Mouse (Mus musculus) kidney, embryonic 16.5 days (tissue): Measurements from ENCODE around the gene 4930402H24Rik. TPM values are rescaled to one million over a fixed set of nuclear protein-coding genes. Genes with fewer than 3 reads are reported as not detected.

Experiments used
- ATAC-seq: fragments of 200-750 bp; cut with Nextera tagmentation; 2 replicates; pipeline ENCODE4 v1.8.0; 2017; ENCODE audit warnings: moderate TSS enrichment; ENCODE audit not compliant: low FRiP score, low TSS enrichment
- H3K27ac ChIP-seq: fragments of 300-500 bp; sonication (generic); 2 replicates; pipeline ENCODE4 v1.5.1; 2014; ENCODE audit warnings: low read length
- H3K27me3 ChIP-seq: fragments of 300-500 bp; sonication (generic); 2 replicates; pipeline ENCODE4 v1.6.1; 2014; ENCODE audit warnings: low read length, control low read depth, mixed read lengths; ENCODE audit not compliant: insufficient read depth
- H3K36me3 ChIP-seq: fragments of 300-500 bp; sonication (generic); 2 replicates; pipeline ENCODE4 v1.6.1; 2014; ENCODE audit warnings: low read length, control low read depth, mixed read lengths; ENCODE audit not compliant: insufficient read depth
- H3K4me1 ChIP-seq: fragments of 300-500 bp; sonication (generic); 2 replicates; pipeline ENCODE4 v1.6.1; 2014; ENCODE audit warnings: low read length, control low read depth, mixed read lengths; ENCODE audit not compliant: insufficient read depth
- H3K4me2 ChIP-seq: fragments of 300-500 bp; sonication (generic); replicated peaks from 2 replicates; pipeline ENCODE4 v1.6.1; 2014; ENCODE audit warnings: low read depth, low read length
- H3K4me3 ChIP-seq: fragments of 300-500 bp; sonication (generic); 2 replicates; pipeline ENCODE4 v1.5.1; 2014; ENCODE audit warnings: mild to moderate bottlenecking, low read length
- H3K9ac ChIP-seq: fragments of 300-500 bp; sonication (generic); replicated peaks from 2 replicates; pipeline ENCODE4 v1.6.1; 2014; ENCODE audit warnings: low read length
- H3K9me3 ChIP-seq: fragments of 300-500 bp; sonication (generic); 2 replicates; pipeline ENCODE4 v1.6.1; 2016; ENCODE audit warnings: low read length, control low read depth
- WGBS: fragments of 180-500 bp; shearing (Covaris S2); extraction: QIAGEN DNeasy Blood & Tissue Kit; methylation state at CpG from one replicate; pipeline ENCODE4 v1.1.7; 2014; 5-methylcytosine and 5-hydroxymethylcytosine counted together
- polyA plus RNA-seq: library from polyadenylated mRNA; unstranded; fragments of >200 nt; fragmentation: Nextera tagmentation; extraction: Ambion mirVana; gene quantifications from 2 replicates; pipeline ENCODE4 v1.2.1, GENCODE M21; 2015

Gene 4930402H24Rik
- polyA plus RNA-seq, 1 experiment from 2014 or later: 35.8 TPM

DNA sequence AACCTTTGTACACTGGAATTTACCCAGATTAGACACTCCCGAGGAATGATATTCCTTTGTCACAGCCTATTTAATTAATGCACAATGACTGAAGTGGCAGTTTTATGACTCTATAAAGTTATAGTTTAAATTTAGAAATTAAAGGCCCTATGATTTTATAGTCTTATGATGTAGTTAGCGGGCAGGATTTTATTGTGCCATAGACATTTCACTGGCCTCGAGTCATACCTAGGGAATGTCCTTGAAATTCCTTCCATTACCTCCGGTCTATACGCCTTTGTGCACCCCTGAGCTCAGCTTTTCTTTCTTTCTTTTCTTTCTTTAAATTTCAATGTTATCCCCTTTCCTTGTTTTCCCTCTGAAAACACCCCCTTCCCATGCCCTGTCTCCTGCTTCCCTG, 35.3 kb downstream of the 4930402H24Rik start:
- no peak overlapping the region for H3K9ac ChIP-seq
- no peak for ATAC-seq
- WGBS: 88% methylated on average over 5 of the region's 5 CpGs

DNA sequence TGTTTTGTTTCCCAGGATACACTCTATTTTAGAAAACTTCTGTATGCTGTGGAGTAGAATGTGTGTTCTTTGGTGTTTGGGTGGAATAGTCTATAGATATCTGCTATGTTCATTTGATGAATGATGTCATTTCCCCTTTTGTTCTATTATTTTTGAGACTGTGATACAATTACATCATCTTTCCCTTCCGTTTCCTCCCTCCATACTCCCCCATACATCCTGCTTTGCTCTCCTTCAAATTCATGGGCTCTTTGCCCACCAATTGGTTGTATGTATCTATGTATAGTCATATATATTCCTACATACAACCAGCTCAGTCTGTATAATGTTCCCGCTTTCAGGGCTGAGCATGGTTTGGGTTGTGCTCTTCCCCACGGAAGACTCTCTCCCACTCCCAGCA, 44.1 kb downstream of the 4930402H24Rik start:
- Histone ChIP-seq H3K27ac (no peak overlapping the region), H3K4me1 (no peaks in the 10 kb centered on the region), H3K27me3 (no peaks in the 10 kb centered on the region), H3K4me2 (no peak overlapping the region), H3K4me3 (no peak overlapping the region), H3K36me3 (no peaks in the 10 kb centered on the region), H3K9me3 (no peaks in the 10 kb centered on the region), H3K9ac (no peak overlapping the region)
- 85% methylated on average over 3 of the region's 3 CpGs for WGBS
- ATAC-seq: no peak

More for the DNA sequence above, 35.3 kb downstream of the 4930402H24Rik start:
- no peaks in the 10 kb centered on the region for H3K9me3 ChIP-seq
- no peak overlapping the region for H3K27ac ChIP-seq
- no peak overlapping the region for H3K4me2 ChIP-seq
- H3K36me3 ChIP-seq: no peaks in the 10 kb centered on the region
- H3K27me3 ChIP-seq: no peaks in the 10 kb centered on the region
- no peaks in the 10 kb centered on the region for H3K4me1 ChIP-seq
- H3K4me3 ChIP-seq: no peak overlapping the region

DNA sequence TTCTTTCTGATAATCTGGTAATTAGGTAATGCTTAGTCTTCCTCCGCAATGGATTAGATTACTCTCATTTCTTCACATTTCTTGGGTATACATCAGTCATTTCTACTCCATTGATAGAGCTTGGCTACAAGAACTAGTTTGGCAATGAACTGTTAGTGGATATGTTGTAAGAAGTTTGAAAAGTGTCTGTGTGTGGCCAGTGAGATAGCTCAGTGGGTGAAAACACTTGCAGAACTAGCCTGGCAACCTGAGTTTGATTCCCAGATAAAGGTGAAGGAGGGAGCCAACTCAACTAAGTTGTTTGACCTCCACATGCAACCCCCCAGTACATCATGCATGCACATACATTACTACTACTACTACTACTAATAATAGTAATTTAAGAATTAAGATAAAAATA, 53.2 kb downstream of the 4930402H24Rik start:
- H3K4me3 ChIP-seq: no peak overlapping the region
- no peaks in the 10 kb centered on the region for H3K9me3 ChIP-seq
- H3K4me1 ChIP-seq: 0 out of 2 replicates have a peak, but pooled peaks cover 3% of the 10 kb centered on the region
- H3K36me3 ChIP-seq: no peaks in the 10 kb centered on the region
- no peaks in the 10 kb centered on the region for H3K27me3 ChIP-seq
- H3K9ac ChIP-seq: no peak overlapping the region
- 85% methylated on average over 1 of the region's 1 CpGs for WGBS
- H3K4me2 ChIP-seq: no peak overlapping the region
- ATAC-seq: no peak
- H3K27ac ChIP-seq: no peak overlapping the region

DNA sequence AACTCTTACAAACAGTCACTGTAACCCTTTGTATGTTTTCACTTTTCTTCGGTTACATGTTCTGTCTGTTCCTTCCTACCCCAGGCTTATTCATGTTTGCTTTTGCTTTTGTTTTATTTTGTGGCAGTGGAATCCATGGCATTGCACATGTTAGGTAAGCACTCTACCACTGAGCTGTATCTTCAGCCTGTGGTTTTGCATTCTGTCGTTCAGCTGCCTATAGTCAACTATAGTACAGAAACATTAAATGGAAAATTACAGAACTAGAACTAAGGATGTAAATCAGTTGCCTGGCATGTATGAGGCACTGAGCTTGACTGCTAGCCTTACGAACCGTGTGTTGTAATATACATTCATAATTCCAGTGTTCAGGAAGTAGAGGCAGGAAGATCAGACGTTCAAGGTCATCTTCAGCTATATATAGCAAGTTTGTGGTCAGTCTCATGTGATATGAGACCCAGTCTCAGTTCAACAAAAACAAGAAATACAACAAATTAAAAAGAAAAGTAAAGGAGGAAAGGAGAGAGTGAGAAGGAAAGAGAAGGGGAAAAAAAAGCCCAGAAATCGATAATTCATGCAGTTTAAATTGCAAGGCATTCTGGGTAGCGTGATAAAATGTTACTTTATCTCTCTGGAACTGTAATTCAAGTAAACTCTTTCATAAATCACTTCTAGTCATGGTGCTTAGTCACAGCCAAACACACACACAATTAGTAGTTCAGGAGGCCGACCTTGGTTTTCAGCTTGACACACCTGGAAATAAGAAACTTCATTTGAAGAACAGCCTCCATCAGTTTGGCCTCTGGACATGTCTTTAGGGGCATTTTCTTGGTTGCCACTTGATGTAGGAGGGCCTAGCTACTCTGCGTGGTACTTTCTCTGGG, 54.6 kb downstream of the 4930402H24Rik start:
- Histone ChIP-seq H3K27me3 (no peaks in the 10 kb centered on the region), H3K27ac (no peak overlapping the region; the same call in 1 of the 2 replicates), H3K9me3 (no peaks in the 10 kb centered on the region), H3K36me3 (no peaks in the 10 kb centered on the region), H3K9ac (no peak overlapping the region), H3K4me1 (0 out of 2 replicates have a peak, but pooled peaks cover 3% of the 10 kb centered on the region), H3K4me2 (no peak overlapping the region), H3K4me3 (no peak overlapping the region)
- 60% methylated on average over 9 of the region's 9 CpGs for WGBS
- no peak for ATAC-seq

DNA sequence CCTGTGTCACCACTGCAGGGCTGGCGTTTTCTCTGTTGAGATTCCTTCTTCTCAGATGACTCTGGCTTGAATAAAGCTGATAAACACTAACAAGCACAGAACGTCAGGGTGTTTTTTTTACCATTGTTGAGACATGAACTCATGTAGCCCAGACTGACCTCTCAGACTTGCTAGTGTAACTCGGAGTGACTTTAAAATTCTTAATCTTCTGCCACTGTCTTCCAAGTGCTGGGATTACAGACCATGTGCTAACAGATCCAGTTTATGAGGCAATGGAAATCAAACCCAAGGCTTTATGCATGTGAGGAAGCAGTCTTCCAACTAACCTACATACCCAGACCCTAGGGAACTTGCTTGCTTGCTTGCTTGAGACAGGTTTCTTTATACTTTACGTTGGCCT, 56.5 kb downstream of the 4930402H24Rik start:
- Histone ChIP-seq H3K27ac (no peak overlapping the region), H3K4me3 (no peak overlapping the region), H3K9me3 (no peaks in the 10 kb centered on the region), H3K4me1 (0 out of 2 replicates have a peak, but pooled peaks cover 3% of the 10 kb centered on the region), H3K9ac (no peak overlapping the region), H3K36me3 (no peaks in the 10 kb centered on the region), H3K4me2 (no peak overlapping the region), H3K27me3 (no peaks in the 10 kb centered on the region)
- 56% methylated on average over 4 of the region's 4 CpGs for WGBS
- ATAC-seq: no peak

DNA sequence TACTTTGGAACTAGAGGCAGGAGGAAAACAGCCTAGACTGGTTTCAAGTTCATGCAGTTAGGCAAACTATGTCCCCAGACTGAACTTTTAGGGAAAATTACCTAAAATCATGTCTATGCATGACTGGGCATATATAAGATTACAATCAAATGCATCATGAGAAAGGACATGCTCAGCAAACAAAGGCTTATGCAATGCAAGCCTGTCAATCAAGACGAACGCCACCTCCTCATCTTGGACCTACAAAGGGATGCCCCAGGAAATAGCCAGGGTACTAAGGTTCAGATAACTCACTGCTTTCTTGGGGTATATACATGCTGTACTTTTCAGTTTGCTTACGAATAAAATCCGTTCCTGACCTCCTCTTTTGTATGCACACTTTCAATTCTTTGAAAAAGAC, 57.9 kb downstream of the 4930402H24Rik start:
- no peak for ATAC-seq
- Histone ChIP-seq H3K27ac (no peak overlapping the region), H3K27me3 (no peaks in the 10 kb centered on the region), H3K4me3 (no peak overlapping the region), H3K36me3 (no peaks in the 10 kb centered on the region), H3K9ac (no peak overlapping the region), H3K9me3 (no peaks in the 10 kb centered on the region), H3K4me2 (no peak overlapping the region), H3K4me1 (0 out of 2 replicates have a peak, but pooled peaks cover 3% of the 10 kb centered on the region)
- 79% methylated on average over 4 of the region's 4 CpGs for WGBS

DNA sequence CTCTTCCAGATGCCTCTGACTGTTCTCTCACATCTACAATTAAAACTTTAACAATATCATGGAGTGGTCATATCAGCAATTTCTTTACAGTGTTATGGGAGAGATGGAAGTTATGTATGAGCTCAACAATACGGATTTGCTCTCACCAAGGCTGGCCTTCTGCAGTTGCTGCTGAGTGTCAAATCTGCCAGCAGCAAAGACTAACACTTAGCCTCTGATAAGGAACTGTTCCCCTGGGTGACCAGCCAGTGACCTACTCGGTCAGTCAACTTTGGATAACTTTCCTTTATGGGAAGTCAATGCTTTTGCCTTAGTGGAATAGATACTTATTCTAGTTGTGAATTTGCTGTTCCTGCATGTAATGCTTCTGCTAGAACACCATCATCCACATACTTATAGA, 62.6 kb downstream of the 4930402H24Rik start:
- ATAC-seq: no peak
- H3K4me3 ChIP-seq: no peak overlapping the region
- no peak overlapping the region for H3K9ac ChIP-seq
- no peak overlapping the region for H3K4me2 ChIP-seq
- no peaks in the 10 kb centered on the region for H3K9me3 ChIP-seq
- no peaks in the 10 kb centered on the region for H3K36me3 ChIP-seq
- no peaks in the 10 kb centered on the region for H3K27me3 ChIP-seq
- peaks cover 11% of the 10 kb centered on the region for H3K4me1 ChIP-seq
- WGBS: 57% methylated on average over 2 of the region's 2 CpGs
- no peak overlapping the region for H3K27ac ChIP-seq

DNA sequence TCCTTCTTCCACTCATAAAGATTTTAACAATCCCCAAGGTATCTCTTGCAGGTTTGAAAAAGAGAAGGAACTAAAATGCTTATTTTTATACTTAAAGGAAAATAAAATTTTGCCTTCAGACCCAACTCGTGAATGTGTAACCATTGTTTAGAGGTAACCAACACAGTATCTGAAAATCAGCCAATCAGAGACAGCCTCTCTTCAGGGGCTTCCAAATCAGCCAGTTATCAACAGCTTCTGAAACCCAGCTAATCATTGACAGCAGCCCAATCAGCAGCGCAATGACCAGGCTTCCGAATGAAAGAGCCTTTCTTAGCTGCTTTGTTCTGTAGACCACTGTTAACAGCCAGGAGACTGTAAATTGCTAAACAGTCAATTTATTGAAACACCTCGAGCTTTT, 65.4 kb downstream of the 4930402H24Rik start:
- 7% methylated on average over 4 of the region's 4 CpGs for WGBS
- ATAC-seq: peak; percentile 79; the same call in 1 of the 2 replicates
- H3K4me2 ChIP-seq: peak overlapping the region; percentile 89

DNA sequence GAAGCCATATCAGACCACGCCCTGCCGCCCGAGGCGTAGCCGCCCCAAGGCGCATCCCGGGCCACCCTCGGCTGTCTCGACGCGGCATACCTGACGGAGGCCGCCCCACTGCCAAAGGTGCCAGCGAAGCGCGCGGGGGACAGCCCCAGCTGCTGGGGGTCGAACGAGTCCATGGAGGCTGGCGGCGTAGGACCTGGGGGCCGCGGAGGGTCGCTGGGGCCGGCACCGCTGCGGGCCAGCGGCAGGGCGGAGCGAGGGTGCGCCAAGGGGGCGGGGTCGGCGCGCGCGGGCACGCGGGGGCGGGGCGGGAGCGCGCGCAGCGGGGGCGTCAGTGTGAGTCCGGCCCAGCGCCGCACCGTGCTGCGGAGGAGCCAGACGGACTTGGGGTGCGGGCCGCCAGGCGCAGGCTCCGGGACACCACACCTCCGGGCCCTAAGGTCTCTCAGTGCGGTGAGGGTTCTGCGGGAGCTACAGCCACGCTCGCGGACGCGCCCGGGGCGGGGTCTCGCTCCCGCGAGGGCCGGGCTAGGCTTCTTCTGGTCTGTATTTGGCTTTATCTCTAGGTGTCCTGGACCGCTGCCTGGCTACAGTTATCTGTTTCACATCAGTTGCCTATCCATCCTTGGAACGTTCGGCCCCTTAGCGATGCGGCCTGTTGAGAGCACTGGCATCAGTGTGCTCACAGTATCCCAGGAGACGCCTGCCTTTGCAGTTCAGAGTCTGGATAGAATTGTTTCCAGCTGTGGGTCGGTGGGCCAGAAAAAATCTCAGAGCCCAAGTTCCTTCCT, 66.1 kb downstream of the 4930402H24Rik start:
- WGBS: under 1% methylated on average over 52 of the region's 77 CpGs
- peak overlapping the region; percentile 89 for H3K4me2 ChIP-seq
- H3K36me3 ChIP-seq: peaks cover 6% of the 10 kb centered on the region; the same call in 1 of the 2 replicates
- peak overlapping the region; percentile 99 for H3K4me3 ChIP-seq
- H3K27me3 ChIP-seq: no peaks in the 10 kb centered on the region
- no peaks in the 10 kb centered on the region for H3K9me3 ChIP-seq
- ATAC-seq: peak; percentile 93
- H3K9ac ChIP-seq: peak overlapping the region; percentile 97
- peaks cover 17% of the 10 kb centered on the region for H3K4me1 ChIP-seq
- peak overlapping the region; percentile 94 for H3K27ac ChIP-seq

More for the DNA sequence above, 65.4 kb downstream of the 4930402H24Rik start:
- Histone ChIP-seq H3K9me3 (no peaks in the 10 kb centered on the region), H3K4me3 (peak overlapping the region; percentile 18), H3K27me3 (no peaks in the 10 kb centered on the region), H3K36me3 (peaks cover 6% of the 10 kb centered on the region; the same call in 1 of the 2 replicates), H3K27ac (peak overlapping the region; percentile 60), H3K4me1 (peaks cover 17% of the 10 kb centered on the region), H3K9ac (0 out of 2 replicates have a peak overlapping the region, but pooled peaks have one; percentile 6)
